Mouse (Mus musculus) thymus, adult 2 months (tissue): Measurements from ENCODE around the gene Stox1. TPM values are rescaled to one million over a fixed set of nuclear protein-coding genes. Genes with fewer than 3 reads are reported as not detected.

Experiments
- DNase-seq: peaks from one replicate; pipeline ENCODE4 v3.0.0; 2021
- H3K27ac ChIP-seq: fragments of 200-500 bp; 2 replicates; pipeline ENCODE4 v1.5.1; 2012; ENCODE audit warnings: low read length, control low read depth; ENCODE audit not compliant: control insufficient read depth, insufficient read depth
- H3K27me3 ChIP-seq: fragments of 200-500 bp; 2 replicates; pipeline ENCODE4 v1.6.1; 2012; ENCODE audit warnings: mild to moderate bottlenecking, low read length, moderate library complexity, mixed read lengths; ENCODE audit not compliant: control insufficient read depth, insufficient read depth
- H3K36me3 ChIP-seq: fragments of 200-500 bp; 2 replicates; pipeline ENCODE4 v1.6.1; 2012; ENCODE audit warnings: mild to moderate bottlenecking, low read length, moderate library complexity; ENCODE audit not compliant: control insufficient read depth, insufficient read depth
- H3K4me1 ChIP-seq: fragments of 200-500 bp; replicated peaks from 2 replicates; pipeline ENCODE4 v1.6.1; 2012; ENCODE audit warnings: low read length; ENCODE audit not compliant: control insufficient read depth, insufficient read depth
- H3K4me3 ChIP-seq: fragments of 200-500 bp; 2 replicates; pipeline ENCODE4 v1.5.1; 2012; ENCODE audit warnings: mild to moderate bottlenecking, low read length, control low read depth, moderate library complexity; ENCODE audit not compliant: control insufficient read depth, insufficient read depth
- CTCF ChIP-seq: fragments of 200-500 bp; IDR thresholded peaks from 2 replicates; pipeline ENCODE4 v1.5.1; 2012; ENCODE audit warnings: mild to moderate bottlenecking, control low read depth, low read length, moderate library complexity, borderline replicate concordance; ENCODE audit not compliant: control insufficient read depth, poor library complexity, insufficient read depth; ENCODE audit errors: extremely low read depth
- POLR2A ChIP-seq: fragments of 200-500 bp; IDR thresholded peaks from 2 replicates; pipeline ENCODE4 v1.6.1; 2012; ENCODE audit warnings: mild to moderate bottlenecking, low read length, control low read depth, moderate library complexity; ENCODE audit not compliant: control insufficient read depth, poor library complexity, insufficient read depth; ENCODE audit errors: extremely low read depth
- WGBS: fragments of 180-500 bp; shearing (Covaris S2); methylation state at CpG from one replicate; pipeline ENCODE4 v1.1.7; 2018; 5-methylcytosine and 5-hydroxymethylcytosine counted together
- polyA plus RNA-seq: library from polyadenylated mRNA; depleted of rRNA; stranded (reverse); fragments of >200 nt; gene quantifications from 2 replicates; pipeline ENCODE4 v1.2.3, GENCODE M21; 2012

Gene Stox1
- polyA plus RNA-seq, 1 experiment = 2.0 TPM

- Histone ChIP-seq H3K27ac (no peak overlapping the region), H3K4me1 (peaks cover 17% of the 10 kb centered on the region), H3K27me3 (no peaks in the 10 kb centered on the region), H3K36me3 (no peaks in the 10 kb centered on the region), H3K4me3 (no peak overlapping the region)
- WGBS = 91% methylated on average over 14 of the region's 14 CpGs
- no peak for TF ChIP-seq POLR2A
- TF ChIP-seq CTCF = no peak
- DNase-seq = no peak
Measured at GRCm38 (mm10) chr10:62669245-62669644, 56.7 kb downstream of the Stox1 start.

- Histone ChIP-seq H3K4me3 (no peak overlapping the region), H3K27ac (no peak overlapping the region), H3K4me1 (peaks cover 19% of the 10 kb centered on the region), H3K27me3 (no peaks in the 10 kb centered on the region), H3K36me3 (no peaks in the 10 kb centered on the region)
- TF ChIP-seq CTCF (no peak), POLR2A (no peak)
- whole genome bisulfite sequencing = 98% methylated on average over 2 of the region's 2 CpGs
- DNase-seq = no peak
Measured at GRCm38 (mm10) chr10:62668463-62668862, 57.5 kb downstream of the Stox1 start.

- H3K4me1 ChIP-seq = peaks cover 19% of the 10 kb centered on the region
- H3K27me3 ChIP-seq = no peaks in the 10 kb centered on the region
- TF ChIP-seq POLR2A = no peak
- no peak for TF ChIP-seq CTCF
- DNase-seq = no peak
- 90% methylated on average over 5 of the region's 5 CpGs for WGBS
- H3K4me3 ChIP-seq = no peak overlapping the region
- H3K36me3 ChIP-seq = no peaks in the 10 kb centered on the region
- no peak overlapping the region for H3K27ac ChIP-seq
Measured at GRCm38 (mm10) chr10:62668043-62668442, 57.9 kb downstream of the Stox1 start.

GRCm38 (mm10) chr10:62664963-62665590, 60.9 kb downstream of the Stox1 start:
- H3K4me3 ChIP-seq = peak overlapping the region; percentile 45
- no peak overlapping the region for H3K27ac ChIP-seq
- peak; percentile 65 for DNase-seq
- peak; percentile 23; the same call in 1 of the 2 replicates for TF ChIP-seq POLR2A
- no peak for TF ChIP-seq CTCF
- peaks cover 19% of the 10 kb centered on the region for H3K4me1 ChIP-seq
- H3K36me3 ChIP-seq = no peaks in the 10 kb centered on the region
- WGBS = 7% methylated on average over 27 of the region's 27 CpGs
- H3K27me3 ChIP-seq = no peaks in the 10 kb centered on the region

DNA sequence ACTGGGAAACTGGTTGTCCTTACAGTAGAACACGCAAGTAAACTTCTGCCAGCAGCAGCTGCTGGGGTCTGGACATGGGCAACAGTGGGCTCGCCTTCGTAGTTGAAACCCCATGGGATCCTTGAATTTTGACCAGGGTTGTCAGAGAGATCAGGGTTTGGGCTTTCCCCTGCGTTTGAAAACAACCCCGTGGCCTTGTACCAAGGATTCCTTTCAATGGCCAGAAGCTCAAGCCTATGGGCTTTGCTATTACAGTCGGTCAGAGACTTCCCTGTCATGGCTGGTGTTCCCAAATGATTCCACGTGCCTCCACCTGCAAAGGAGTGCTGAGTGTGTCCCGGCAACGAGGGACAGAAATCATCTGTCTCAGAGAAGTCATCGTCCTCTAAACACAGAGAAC, 61.8 kb downstream of the Stox1 start:
- no peaks in the 10 kb centered on the region for H3K27me3 ChIP-seq
- no peak overlapping the region for H3K27ac ChIP-seq
- H3K4me1 ChIP-seq = peaks cover 19% of the 10 kb centered on the region
- DNase-seq = no peak
- no peak overlapping the region for H3K4me3 ChIP-seq
- 94% methylated on average over 10 of the region's 10 CpGs for WGBS
- TF ChIP-seq POLR2A (no peak), CTCF (no peak)
- H3K36me3 ChIP-seq = no peaks in the 10 kb centered on the region

DNA sequence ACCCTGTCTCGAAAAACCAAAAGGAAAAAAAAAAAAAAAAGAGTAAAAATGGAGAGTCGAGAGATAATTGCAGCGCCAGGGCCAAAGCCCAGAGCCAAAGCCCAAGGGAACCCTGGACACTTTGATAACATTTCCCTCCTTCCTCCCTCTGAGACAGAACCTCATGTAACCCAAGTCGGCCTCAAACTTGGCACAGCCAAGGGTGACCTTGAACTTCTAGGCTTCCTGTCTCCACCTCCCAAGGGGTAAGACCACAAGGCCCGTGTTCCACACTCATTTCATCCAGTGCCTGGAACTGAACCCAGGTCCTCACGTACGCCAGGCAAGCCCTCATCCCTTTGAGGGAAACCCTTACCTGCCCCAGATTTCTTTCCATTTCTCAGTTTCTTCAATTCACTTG, 69.2 kb downstream of the Stox1 start:
- no peak for DNase-seq
- no peak overlapping the region for H3K27ac ChIP-seq
- H3K4me3 ChIP-seq = no peak overlapping the region
- WGBS = 89% methylated on average over 7 of the region's 7 CpGs
- TF ChIP-seq CTCF (no peak), POLR2A (no peak)
- H3K36me3 ChIP-seq = no peaks in the 10 kb centered on the region
- H3K4me1 ChIP-seq = no peaks in the 10 kb centered on the region
- H3K27me3 ChIP-seq = no peaks in the 10 kb centered on the region
